Comparison of ENCODE assay signal across 9 mouse cellular contexts in genomic region chr7:37563831-37564400, GRCm38 (mm10).
A peak's percentile ranks its signal among the peaks of the same experiment; 100 is the strongest.
DNase-seq lines count a peak whose midpoint lies in the region; ATAC-seq and TF ChIP-seq lines count a peak whose summit lies in the region.
"Had no signal": no experiment of that assay in that cellular context is flagged by ENCODE, and none has a peak within 500 bp of the region (broad histone marks: within the 10 kb centered on the region; RNA-seq: fewer than 3 reads in every experiment).

No protein-coding gene starts in this region.

- intact Hi-C loops in left cerebral cortex, adult 2 months (cut with DNase I), result loop anchor here (10.0 kb wide), 1 partner anchor 211 kb away; the partner anchor contains the start of gene Zfp536

- H3K4me3 ChIP-seq in hindbrain, embryonic 11.5 days (ENCODE audit: low read depth, low read length), result no peak overlapping the region
- no peak overlapping the region for H3K4me3 ChIP-seq in midbrain, embryonic 15.5 days
- no peak overlapping the region for H3K4me3 ChIP-seq in left cerebral cortex, adult 2 months
- H3K4me3 ChIP-seq in kidney, embryonic 15.5 days (replicated peaks), result no peak overlapping the region

- 9% methylated on average over 6 of the region's 6 CpGs for WGBS in hindbrain, embryonic 11.5 days
- WGBS in midbrain, embryonic 15.5 days, result 11% methylated on average over 6 of the region's 6 CpGs
- WGBS in kidney, embryonic 15.5 days, result 58% methylated on average over 6 of the region's 6 CpGs

- no peaks in the 10 kb centered on the region for H3K27me3 ChIP-seq in hindbrain, embryonic 11.5 days (ENCODE audit: control insufficient read depth, insufficient read depth, low read length)
- no peaks in the 10 kb centered on the region for H3K27me3 ChIP-seq in midbrain, embryonic 15.5 days (replicated peaks)
- H3K27me3 ChIP-seq in kidney, embryonic 15.5 days, result no peaks in the 10 kb centered on the region

- peak; percentile 52 for DNase-seq in embryo, embryonic 10 days (ENCODE audit: low spot score)
- DNase-seq in embryo, embryonic 9.5 days (ENCODE audit: extremely low spot score), result peak; percentile 44
- peak; percentile 47 for DNase-seq in hindbrain, embryonic 11.5 days (ENCODE audit: low spot score)
- no peak for DNase-seq in left cerebral cortex, adult 2 months (ENCODE audit: extremely low spot score in 1 of 2, low spot score in 2 of 2)
- DNase-seq in frontal cortex, postnatal 14 days (ENCODE audit: low spot score in 2 of 2), result no peak
- no peak for DNase-seq in right cerebral cortex, postnatal 10 days (ENCODE audit: low spot score in 2 of 2)
- DNase-seq: lung, adult 2 months had no signal

- H3K27ac ChIP-seq in hindbrain, embryonic 11.5 days (ENCODE audit: low read depth, low read length), result peak overlapping the region; percentile 49
- H3K27ac ChIP-seq in midbrain, embryonic 15.5 days, result peak overlapping the region; percentile 62
- H3K27ac ChIP-seq in left cerebral cortex, adult 2 months, result no peak overlapping the region; the same call in 1 of the 2 replicates
- H3K27ac ChIP-seq in kidney, embryonic 15.5 days, result no peak overlapping the region

- peaks cover 28% of the 10 kb centered on the region for H3K4me1 ChIP-seq in hindbrain, embryonic 11.5 days (replicated peaks; ENCODE audit: control insufficient read depth, insufficient read depth, low read length)
- peaks cover 51% of the 10 kb centered on the region for H3K4me1 ChIP-seq in midbrain, embryonic 15.5 days
- peaks cover 42% of the 10 kb centered on the region for H3K4me1 ChIP-seq in kidney, embryonic 15.5 days

- no peak for ATAC-seq in hindbrain, embryonic 11.5 days (ENCODE audit: low FRiP score)
- ATAC-seq in midbrain, embryonic 15.5 days (replicated peaks), result no peak
- no peak for ATAC-seq in kidney, embryonic 15.5 days (replicated peaks; ENCODE audit: low FRiP score)

- H3K4me2 ChIP-seq in hindbrain, embryonic 11.5 days (replicated peaks; ENCODE audit: low read depth, low read length), result no peak overlapping the region
- H3K4me2 ChIP-seq in midbrain, embryonic 15.5 days, result peak overlapping the region; percentile 12; the same call in 1 of the 2 replicates
- H3K4me2 ChIP-seq in kidney, embryonic 15.5 days, result no peak overlapping the region

- H3K9ac ChIP-seq in hindbrain, embryonic 11.5 days (ENCODE audit: low read depth, low read length), result no peak overlapping the region
- no peak overlapping the region for H3K9ac ChIP-seq in midbrain, embryonic 15.5 days
- H3K9ac ChIP-seq in kidney, embryonic 15.5 days, result no peak overlapping the region

- peaks cover 5% of the 10 kb centered on the region; the same call in 1 of the 2 replicates for H3K36me3 ChIP-seq in hindbrain, embryonic 11.5 days (ENCODE audit: control insufficient read depth, insufficient read depth, low read length)
- no peaks in the 10 kb centered on the region for H3K36me3 ChIP-seq in midbrain, embryonic 15.5 days (replicated peaks)
- H3K36me3 ChIP-seq in kidney, embryonic 15.5 days, result no peaks in the 10 kb centered on the region

- no peaks in the 10 kb centered on the region for H3K9me3 ChIP-seq in hindbrain, embryonic 11.5 days (ENCODE audit: control insufficient read depth, low read length)
- H3K9me3 ChIP-seq in midbrain, embryonic 15.5 days, result no peaks in the 10 kb centered on the region
- H3K9me3 ChIP-seq in kidney, embryonic 15.5 days (replicated peaks), result no peaks in the 10 kb centered on the region

- no peak for TF ChIP-seq CTCF in left cerebral cortex, adult 2 months (IDR thresholded peaks at IDR 0.05)

Comparison
In these comparisons a context has a peak if more than half of its experiments do, and no peak if none do; other contexts are left out.
1. DNase-seq: peak in embryo, embryonic 10 days (single experiment), embryo, embryonic 9.5 days (single experiment) and hindbrain, embryonic 11.5 days (single experiment); none in left cerebral cortex, adult 2 months (0 of 2), frontal cortex, postnatal 14 days (0 of 2) and right cerebral cortex, postnatal 10 days (0 of 2).
2. H3K27ac ChIP-seq: peak in hindbrain, embryonic 11.5 days (single experiment) and midbrain, embryonic 15.5 days (single experiment); none in left cerebral cortex, adult 2 months (single experiment) and kidney, embryonic 15.5 days (single experiment).